Mouse (Mus musculus): ENCODE data around the gene Unc13b. TPM values are rescaled to one million over a fixed set of nuclear protein-coding genes. Genes with fewer than 3 reads are reported as not detected.

The Unc13b gene
- polyA plus RNA-seq, 1 experiment from 2014 or later = 8.1 TPM

- Histone ChIP-seq H3K27me3 (replicated peaks; ENCODE audit: control insufficient read depth, insufficient read depth, low read length) (no peaks in the 10 kb centered on the region), H3K9ac (ENCODE audit: low read length) (peak overlapping the region; percentile 63), H3K4me3 (ENCODE audit: low read depth, low read length) (peak overlapping the region; percentile 50), H3K4me2 (ENCODE audit: low read length) (peak overlapping the region; percentile 77), H3K27ac (ENCODE audit: low read depth, low read length) (peak overlapping the region; percentile 96), H3K36me3 (ENCODE audit: control insufficient read depth, insufficient read depth, low read length) (no peaks in the 10 kb centered on the region), H3K9me3 (replicated peaks; ENCODE audit: control insufficient read depth, low read length) (no peaks in the 10 kb centered on the region), H3K4me1 (ENCODE audit: control insufficient read depth, insufficient read depth, low read length) (peaks cover 24% of the 10 kb centered on the region)
- ATAC-seq (peak; percentile 73), DNase-seq (ENCODE audit: low spot score) (peak; percentile 96)
- 4% methylated on average over 7 of the region's 7 CpGs for WGBS
Observed at GRCm38 (mm10) chr4:43043644-43044357, 15.0 kb upstream of the Unc13b start.

- ATAC-seq (no peak), DNase-seq (ENCODE audit: low spot score) (no peak)
- Histone ChIP-seq H3K9ac (ENCODE audit: low read length) (peak overlapping the region; percentile 63), H3K36me3 (ENCODE audit: control insufficient read depth, insufficient read depth, low read length) (no peaks in the 10 kb centered on the region), H3K4me1 (ENCODE audit: control insufficient read depth, insufficient read depth, low read length) (peaks cover 19% of the 10 kb centered on the region), H3K27ac (ENCODE audit: low read depth, low read length) (peak overlapping the region; percentile 96), H3K27me3 (replicated peaks; ENCODE audit: control insufficient read depth, insufficient read depth, low read length) (no peaks in the 10 kb centered on the region), H3K4me2 (ENCODE audit: low read length) (peak overlapping the region; percentile 77), H3K9me3 (replicated peaks; ENCODE audit: control insufficient read depth, low read length) (no peaks in the 10 kb centered on the region), H3K4me3 (ENCODE audit: low read depth, low read length) (peak overlapping the region; percentile 50)
- WGBS = 3% methylated on average over 4 of the region's 4 CpGs
Observed at GRCm38 (mm10) chr4:43044673-43045072, 14.1 kb upstream of the Unc13b start.

- Histone ChIP-seq H3K36me3 (ENCODE audit: control insufficient read depth, insufficient read depth, low read length) (no peaks in the 10 kb centered on the region), H3K4me3 (ENCODE audit: low read depth, low read length) (peak overlapping the region; percentile 50), H3K4me1 (ENCODE audit: control insufficient read depth, insufficient read depth, low read length) (peaks cover 19% of the 10 kb centered on the region), H3K4me2 (ENCODE audit: low read length) (peak overlapping the region; percentile 77), H3K9ac (ENCODE audit: low read length) (peak overlapping the region; percentile 63), H3K27me3 (replicated peaks; ENCODE audit: control insufficient read depth, insufficient read depth, low read length) (no peaks in the 10 kb centered on the region), H3K27ac (ENCODE audit: low read depth, low read length) (peak overlapping the region; percentile 96), H3K9me3 (replicated peaks; ENCODE audit: control insufficient read depth, low read length) (no peaks in the 10 kb centered on the region)
- DNase-seq (ENCODE audit: low spot score) (no peak), ATAC-seq (no peak; the same call in 1 of the 2 replicates)
- 2% methylated on average over 13 of the region's 13 CpGs for WGBS
Observed at GRCm38 (mm10) chr4:43045285-43045658, 13.5 kb upstream of the Unc13b start.

DNA sequence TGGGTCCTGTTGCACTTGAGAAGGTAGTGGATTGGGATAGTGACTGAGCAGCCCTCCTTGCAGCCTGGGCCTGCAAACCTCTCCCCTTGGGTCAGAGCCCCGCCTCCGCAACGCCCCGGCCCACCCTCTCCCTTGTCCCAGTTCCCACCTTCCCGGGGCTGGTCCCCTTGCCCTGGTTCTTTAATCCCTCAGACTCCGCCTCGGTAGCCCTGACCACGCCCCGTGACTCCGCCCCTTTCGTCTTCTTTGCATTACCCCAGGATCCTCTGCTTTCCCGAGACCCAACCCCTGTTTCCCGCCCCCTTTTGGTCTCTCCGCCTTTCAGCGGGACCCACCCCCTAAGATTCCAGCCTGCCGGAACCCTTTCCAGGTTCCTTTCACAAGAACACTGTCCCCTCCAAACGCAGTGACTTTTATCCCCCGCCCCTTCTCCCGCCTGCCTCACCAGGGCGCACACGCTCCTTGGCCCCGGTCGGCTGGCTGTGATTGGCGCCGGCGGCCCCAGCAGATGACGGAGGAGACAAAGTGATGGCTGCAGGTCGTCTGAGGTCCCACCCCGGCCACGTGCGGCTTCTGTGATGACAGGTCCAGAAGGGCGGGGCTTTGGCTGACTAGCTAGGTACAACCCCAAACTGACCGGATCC lies 13.0 kb upstream of the Unc13b start, which contains the start of gene Fam214b:
TSS of gene Fam214b (minus strand) at position 562 of the 644 bp plus-strand sequence.
- Histone ChIP-seq H3K36me3 (ENCODE audit: control insufficient read depth, insufficient read depth, low read length) (no peaks in the 10 kb centered on the region), H3K27me3 (replicated peaks; ENCODE audit: control insufficient read depth, insufficient read depth, low read length) (no peaks in the 10 kb centered on the region), H3K4me3 (ENCODE audit: low read depth, low read length) (peak within 1 kb of the TSS; percentile 50), H3K27ac (ENCODE audit: low read depth, low read length) (peak within 1 kb of the TSS; percentile 96), H3K4me1 (ENCODE audit: control insufficient read depth, insufficient read depth, low read length) (peaks cover 16% of the 10 kb centered on the region), H3K9me3 (replicated peaks; ENCODE audit: control insufficient read depth, low read length) (no peaks in the 10 kb centered on the region), H3K9ac (ENCODE audit: low read length) (peak within 1 kb of the TSS; percentile 67), H3K4me2 (ENCODE audit: low read length) (peak within 1 kb of the TSS; percentile 77)
- peak; percentile 98 for DNase-seq (ENCODE audit: low spot score)
- WGBS = under 1% methylated on average over 33 of the region's 33 CpGs
- ATAC-seq = peak; percentile 87

GRCm38 (mm10) chr4:43046607-43047006 lies 12.1 kb upstream of the Unc13b start:
- Histone ChIP-seq H3K9ac (ENCODE audit: low read length) (no peak overlapping the region; the same call in 1 of the 2 replicates), H3K27ac (ENCODE audit: low read depth, low read length) (no peak overlapping the region; the same call in 1 of the 2 replicates), H3K27me3 (replicated peaks; ENCODE audit: control insufficient read depth, insufficient read depth, low read length) (no peaks in the 10 kb centered on the region), H3K4me2 (ENCODE audit: low read length) (peak overlapping the region; percentile 77; the same call in 1 of the 2 replicates), H3K4me3 (ENCODE audit: low read depth, low read length) (peak overlapping the region; percentile 50), H3K36me3 (ENCODE audit: control insufficient read depth, insufficient read depth, low read length) (no peaks in the 10 kb centered on the region), H3K4me1 (ENCODE audit: control insufficient read depth, insufficient read depth, low read length) (peaks cover 12% of the 10 kb centered on the region), H3K9me3 (replicated peaks; ENCODE audit: control insufficient read depth, low read length) (no peaks in the 10 kb centered on the region)
- DNase-seq (ENCODE audit: low spot score) (no peak), ATAC-seq (no peak)
- 55% methylated on average over 5 of the region's 5 CpGs for WGBS

GRCm38 (mm10) chr4:43047231-43047630 lies 11.5 kb upstream of the Unc13b start:
- no peaks in the 10 kb centered on the region for H3K36me3 ChIP-seq (ENCODE audit: control insufficient read depth, insufficient read depth, low read length)
- peak; percentile 96 for DNase-seq (ENCODE audit: low spot score)
- peak overlapping the region; percentile 77; the same call in 1 of the 2 replicates for H3K4me2 ChIP-seq (ENCODE audit: low read length)
- 7% methylated on average over 5 of the region's 5 CpGs for WGBS
- H3K27me3 ChIP-seq (replicated peaks; ENCODE audit: control insufficient read depth, insufficient read depth, low read length) = no peaks in the 10 kb centered on the region
- H3K9ac ChIP-seq (ENCODE audit: low read length) = no peak overlapping the region
- ATAC-seq = no peak
- peaks cover 12% of the 10 kb centered on the region for H3K4me1 ChIP-seq (ENCODE audit: control insufficient read depth, insufficient read depth, low read length)
- no peak overlapping the region for H3K27ac ChIP-seq (ENCODE audit: low read depth, low read length)
- no peaks in the 10 kb centered on the region for H3K9me3 ChIP-seq (replicated peaks; ENCODE audit: control insufficient read depth, low read length)
- H3K4me3 ChIP-seq (ENCODE audit: low read depth, low read length) = no peak overlapping the region

DNA sequence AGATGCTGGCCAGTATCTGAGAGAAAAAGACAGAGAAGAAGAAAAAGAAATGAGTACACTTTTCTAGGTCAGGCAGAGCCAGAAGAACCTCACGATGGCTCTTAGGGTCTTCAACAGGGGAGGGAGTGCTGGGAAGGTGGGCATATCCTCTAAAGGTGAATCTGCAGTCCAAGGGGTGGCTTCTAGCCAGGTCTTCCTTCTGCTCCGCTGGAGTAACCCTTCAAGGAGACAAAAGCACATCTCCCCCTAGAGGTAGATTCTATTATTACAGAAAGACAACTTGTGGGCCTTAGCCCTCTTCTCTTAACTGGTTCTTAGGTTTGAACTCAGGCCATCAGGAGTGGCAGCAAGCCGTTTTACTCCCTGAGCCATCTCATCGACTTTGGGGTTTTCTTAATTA lies 6.1 kb upstream of the Unc13b start:
- ATAC-seq = 0 out of 2 replicates have a peak, but pooled peaks have one; percentile 37

DNA sequence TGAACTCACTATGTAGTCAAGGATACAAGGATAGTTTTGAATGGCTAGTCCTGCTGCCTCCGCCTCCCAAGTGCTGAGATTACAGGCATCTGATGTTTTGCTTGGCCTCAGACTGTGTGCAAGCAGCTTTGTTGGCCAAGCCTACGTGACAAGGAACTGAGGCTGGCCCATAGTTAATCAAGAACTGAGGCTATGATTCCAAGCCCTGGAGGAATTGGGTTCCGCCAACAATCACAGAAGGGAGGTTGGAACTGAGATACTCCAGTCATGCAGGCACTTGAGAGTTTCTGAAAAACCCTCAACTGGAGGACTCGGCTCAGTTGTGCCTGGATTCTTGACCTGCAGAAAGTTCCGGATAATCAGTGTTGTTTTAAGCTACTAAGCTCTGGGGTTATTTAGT lies 1.1 kb upstream of the Unc13b start:
- H3K4me2 ChIP-seq (ENCODE audit: low read length) = no peak overlapping the region
- 96% methylated on average over 5 of the region's 5 CpGs for WGBS
- no peaks in the 10 kb centered on the region for H3K36me3 ChIP-seq (ENCODE audit: control insufficient read depth, insufficient read depth, low read length)
- DNase-seq (ENCODE audit: low spot score) (no peak), ATAC-seq (no peak)
- peaks cover 5% of the 10 kb centered on the region for H3K4me1 ChIP-seq (ENCODE audit: control insufficient read depth, insufficient read depth, low read length)
- no peak overlapping the region for H3K4me3 ChIP-seq (ENCODE audit: low read depth, low read length)
- H3K9ac ChIP-seq (ENCODE audit: low read length) = no peak overlapping the region
- H3K27me3 ChIP-seq (replicated peaks; ENCODE audit: control insufficient read depth, insufficient read depth, low read length) = no peaks in the 10 kb centered on the region
- no peaks in the 10 kb centered on the region for H3K9me3 ChIP-seq (replicated peaks; ENCODE audit: control insufficient read depth, low read length)
- H3K27ac ChIP-seq (ENCODE audit: low read depth, low read length) = no peak overlapping the region

More for the DNA sequence above, 6.1 kb upstream of the Unc13b start:
- DNase-seq (ENCODE audit: low spot score) = peak; percentile 90
- Histone ChIP-seq H3K4me3 (ENCODE audit: low read depth, low read length) (no peak overlapping the region), H3K27me3 (replicated peaks; ENCODE audit: control insufficient read depth, insufficient read depth, low read length) (no peaks in the 10 kb centered on the region), H3K27ac (ENCODE audit: low read depth, low read length) (no peak overlapping the region), H3K9me3 (replicated peaks; ENCODE audit: control insufficient read depth, low read length) (no peaks in the 10 kb centered on the region), H3K36me3 (ENCODE audit: control insufficient read depth, insufficient read depth, low read length) (no peaks in the 10 kb centered on the region), H3K4me1 (ENCODE audit: control insufficient read depth, insufficient read depth, low read length) (no peaks in the 10 kb centered on the region), H3K9ac (ENCODE audit: low read length) (no peak overlapping the region), H3K4me2 (ENCODE audit: low read length) (no peak overlapping the region)
- WGBS = 8% methylated on average over 4 of the region's 4 CpGs

DNA sequence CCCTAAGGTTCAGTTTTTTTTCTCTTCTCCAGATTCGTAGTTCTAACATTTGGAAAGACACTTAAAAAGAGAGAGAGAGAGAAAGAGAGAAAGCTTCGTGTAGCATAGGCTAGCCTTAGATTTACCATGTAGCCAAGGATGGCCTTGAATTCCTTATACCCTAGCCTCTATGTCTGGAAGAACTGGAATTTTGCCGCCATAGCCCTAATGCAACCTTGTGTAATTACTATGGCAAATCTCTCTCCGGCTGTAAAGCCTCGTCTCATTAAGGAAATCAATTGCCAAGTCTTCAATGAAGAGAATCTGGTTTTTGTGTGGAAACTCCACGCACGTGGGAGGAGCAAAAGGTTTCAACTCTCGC lies 381 bp upstream of the Unc13b start:
- H3K27me3 ChIP-seq (replicated peaks; ENCODE audit: control insufficient read depth, insufficient read depth, low read length) = no peaks in the 10 kb centered on the region
- peaks cover 5% of the 10 kb centered on the region for H3K4me1 ChIP-seq (ENCODE audit: control insufficient read depth, insufficient read depth, low read length)
- H3K9ac ChIP-seq (ENCODE audit: low read length) = no peak overlapping the region
- H3K27ac ChIP-seq (ENCODE audit: low read depth, low read length) = peak overlapping the region; percentile 27; the same call in 1 of the 2 replicates
- peak overlapping the region; percentile 81 for H3K4me3 ChIP-seq (ENCODE audit: low read depth, low read length)
- no peak for DNase-seq (ENCODE audit: low spot score)
- H3K9me3 ChIP-seq (replicated peaks; ENCODE audit: control insufficient read depth, low read length) = no peaks in the 10 kb centered on the region
- H3K4me2 ChIP-seq (ENCODE audit: low read length) = peak overlapping the region; percentile 71
- peak; percentile 49 for ATAC-seq
- no peaks in the 10 kb centered on the region for H3K36me3 ChIP-seq (ENCODE audit: control insufficient read depth, insufficient read depth, low read length)
- WGBS = 17% methylated on average over 8 of the region's 8 CpGs

Measured in forebrain, embryonic 14.5 days (tissue).